Mouse (Mus musculus): ENCODE measurements around the gene Eif4e3.

The Eif4e3 gene

DNA sequence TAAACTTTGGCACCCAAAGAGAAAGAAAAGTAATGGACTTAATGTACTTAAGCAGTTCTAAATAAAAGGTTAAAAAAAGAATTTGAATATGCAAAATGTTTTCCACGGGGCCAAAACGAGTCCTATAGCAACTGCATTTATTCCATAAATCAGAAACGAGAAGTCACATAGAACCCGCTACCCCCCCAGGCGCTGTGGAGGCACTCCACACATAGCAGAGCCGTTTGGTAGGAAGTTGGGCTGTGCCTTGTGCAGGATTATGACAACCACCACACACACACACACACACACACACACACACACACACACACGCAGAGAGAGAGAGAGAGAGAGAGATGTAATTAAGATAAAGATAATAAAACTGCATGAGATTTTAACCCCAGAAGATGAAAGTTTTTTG, 46.1 kb downstream of the Eif4e3 start:
- no peak for DNase-seq

DNA sequence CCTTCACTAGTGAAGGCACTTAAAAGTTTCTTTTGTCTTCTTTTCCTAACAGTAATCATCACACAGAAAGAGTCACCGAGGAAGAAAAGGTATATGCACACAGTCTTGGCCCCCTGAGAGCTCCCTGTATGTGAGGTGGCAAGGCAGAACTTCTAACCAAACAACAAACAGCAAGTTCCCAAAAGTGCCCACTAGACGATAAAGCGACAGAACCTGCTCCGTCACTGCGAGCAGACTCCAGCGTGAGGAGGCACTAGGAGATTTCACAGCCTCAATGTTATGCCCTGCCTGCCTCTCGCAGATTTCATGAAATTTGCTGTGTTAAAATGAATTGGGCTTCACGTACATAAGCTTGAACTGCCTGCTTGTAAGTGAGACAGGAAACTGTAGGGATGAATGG, 46.6 kb downstream of the Eif4e3 start:
- DNase-seq = no peak

GRCm38 (mm10) chr6:99619466-99619865, 47.1 kb downstream of the Eif4e3 start:
- DNase-seq = no peak

- no peak for DNase-seq
These were observed 48.7 kb downstream of the Eif4e3 start for GRCm38 (mm10) chr6:99617867-99618266.

GRCm38 (mm10) chr6:99617415-99617814, 49.2 kb downstream of the Eif4e3 start:
- DNase-seq = no peak

GRCm38 (mm10) chr6:99615272-99615751, 51.3 kb downstream of the Eif4e3 start:
- DNase-seq = no peak

- DNase-seq = no peak
These were observed 51.9 kb downstream of the Eif4e3 start for GRCm38 (mm10) chr6:99614566-99615271.

- no peak for DNase-seq
These were observed 54.7 kb downstream of the Eif4e3 start for GRCm38 (mm10) chr6:99611866-99612265.

GRCm38 (mm10) chr6:99610454-99611427, 55.8 kb downstream of the Eif4e3 start:
- DNase-seq = peak in 1 of 2 experiments; percentile 10

DNA sequence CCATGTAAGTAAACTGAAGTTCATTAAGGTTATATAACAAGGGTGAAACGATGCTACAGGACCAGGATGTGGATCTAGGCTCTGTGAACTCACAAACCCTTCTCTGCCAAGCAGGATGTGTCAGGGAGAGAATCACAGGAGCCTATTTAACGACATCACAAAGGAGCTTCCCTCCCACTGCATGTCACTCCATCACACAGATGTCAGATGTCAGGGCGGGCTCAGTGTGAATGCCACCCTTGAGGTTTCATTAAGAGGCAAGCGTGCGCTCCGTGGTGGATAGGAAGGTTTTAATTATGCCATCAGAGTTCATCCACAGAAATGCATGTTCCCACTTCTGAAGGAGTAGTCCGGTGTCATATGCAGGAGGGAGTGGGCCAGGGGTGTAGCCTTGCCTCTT, 60.5 kb downstream of the Eif4e3 start:
- DNase-seq = no peak

DNA sequence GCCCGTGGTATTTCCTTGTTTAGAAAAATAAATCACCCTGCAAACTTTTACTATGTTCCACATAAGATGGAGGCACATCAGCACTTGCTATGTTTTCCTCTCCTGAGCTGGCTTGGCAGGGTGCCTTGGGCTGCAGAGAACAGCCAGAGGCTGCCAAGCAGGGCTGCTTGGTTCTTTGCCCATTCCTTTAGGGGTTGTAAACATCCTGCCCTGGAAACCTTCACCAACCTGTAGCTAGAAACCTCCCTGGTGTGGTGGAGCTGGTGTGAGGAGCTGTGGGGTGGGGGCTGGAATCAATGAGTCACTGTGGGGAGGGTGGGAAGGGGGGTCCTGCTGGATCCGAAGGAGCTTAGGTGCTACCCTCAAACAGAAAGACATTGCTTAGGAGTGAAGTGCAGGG, 61.8 kb downstream of the Eif4e3 start:
- no peak for DNase-seq

GRCm38 (mm10) chr6:99602434-99602833, 64.1 kb downstream of the Eif4e3 start:
- no peak for DNase-seq

DNA sequence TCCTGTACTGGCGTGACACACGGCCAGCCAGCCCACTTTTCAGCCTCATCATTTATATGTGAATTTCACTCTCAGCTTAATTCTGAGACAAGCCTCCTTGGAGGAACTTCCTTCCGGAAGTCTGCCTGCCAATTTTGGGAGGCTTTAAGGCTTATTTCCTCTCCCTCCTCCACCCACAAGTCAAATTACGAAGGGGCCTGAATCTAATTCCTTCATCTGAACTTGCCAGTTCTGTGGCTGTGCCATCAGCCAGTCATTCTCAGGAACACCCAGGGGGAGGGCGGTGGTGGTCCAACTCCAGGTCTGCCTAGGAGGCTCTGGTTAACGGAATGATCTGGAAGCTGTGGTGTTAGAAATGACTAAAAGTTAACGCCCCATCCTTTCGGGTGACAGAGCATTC, 65.7 kb downstream of the Eif4e3 start:
- no peak for DNase-seq

GRCm38 (mm10) chr6:99600168-99600793, 66.3 kb downstream of the Eif4e3 start:
- peak in 1 of 2 experiments; percentile 25 for DNase-seq

GRCm38 (mm10) chr6:99599651-99600050, 66.9 kb downstream of the Eif4e3 start:
- no peak for DNase-seq

- no peak for DNase-seq
These were observed 67.3 kb downstream of the Eif4e3 start for GRCm38 (mm10) chr6:99599229-99599628.

- no peak for DNase-seq
These were observed 89.5 kb downstream of the Eif4e3 start for GRCm38 (mm10) chr6:99577040-99577439.

DNA sequence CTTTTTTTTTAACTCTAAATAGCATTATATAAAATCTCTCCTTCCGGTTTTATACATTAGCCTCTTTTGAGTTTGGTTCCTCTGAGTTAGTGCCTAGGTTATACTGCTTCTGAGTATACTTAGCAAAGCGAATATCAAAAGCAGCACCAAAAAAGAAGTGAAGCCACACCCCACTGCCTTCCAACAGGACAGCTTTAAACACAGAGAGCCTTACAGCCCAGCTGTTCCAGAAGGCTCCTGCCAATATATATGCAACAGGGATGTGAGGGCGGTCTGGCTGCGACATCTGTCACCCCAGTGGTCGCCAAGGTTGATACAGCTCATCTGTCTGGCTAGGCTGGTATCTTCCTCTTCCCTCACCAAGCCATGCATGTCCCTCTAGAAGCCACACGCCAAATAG, 90.9 kb downstream of the Eif4e3 start:
- DNase-seq = no peak

Measured in spleen, adult 18-20 months (tissue).